Mouse (Mus musculus) lung, embryonic 14.5 days (tissue): Measurements from ENCODE around the gene Jarid2. TPM values are rescaled to one million over a fixed set of nuclear protein-coding genes. Genes with fewer than 3 reads are reported as not detected.
A peak's percentile ranks its signal among the peaks of the same experiment; 100 is the strongest.

Experiments used
- ATAC-seq: fragments of 200-750 bp; cut with Nextera tagmentation; 2 replicates; pipeline ENCODE4 v1.8.0; 2017; ENCODE audit warnings: mild to moderate bottlenecking, moderate TSS enrichment, moderate library complexity; ENCODE audit not compliant: insufficient read depth
- DNase-seq: peaks from one replicate; pipeline ENCODE4 v3.0.0-alpha.2; 2015
- H3K27ac ChIP-seq: fragments of 300-500 bp; sonication (generic); 2 replicates; pipeline ENCODE4 v1.5.1; 2014; ENCODE audit warnings: low read depth, mild to moderate bottlenecking, moderate library complexity
- H3K27me3 ChIP-seq: fragments of 300-500 bp; sonication (generic); 2 replicates; pipeline ENCODE4 v1.6.1; 2014; ENCODE audit warnings: low read length, control low read depth; ENCODE audit not compliant: insufficient read depth
- H3K36me3 ChIP-seq: fragments of 300-500 bp; sonication (generic); 2 replicates; pipeline ENCODE4 v1.6.1; 2014; ENCODE audit warnings: control low read depth; ENCODE audit not compliant: insufficient read depth
- H3K4me1 ChIP-seq: fragments of 300-500 bp; sonication (generic); 2 replicates; pipeline ENCODE4 v1.6.1; 2014; ENCODE audit warnings: antibody characterized with exemption, control low read depth; ENCODE audit not compliant: insufficient read depth
- H3K4me2 ChIP-seq: fragments of 300-500 bp; sonication (generic); 2 replicates; pipeline ENCODE4 v1.6.1; 2014; ENCODE audit warnings: mild to moderate bottlenecking
- H3K4me3 ChIP-seq: fragments of 300-500 bp; sonication (generic); 2 replicates; pipeline ENCODE4 v1.5.1; 2014; ENCODE audit warnings: low read depth, low read length
- H3K9ac ChIP-seq: fragments of 300-500 bp; sonication (generic); 2 replicates; pipeline ENCODE4 v1.6.1; 2014
- H3K9me3 ChIP-seq: fragments of 300-500 bp; sonication (generic); 2 replicates; pipeline ENCODE4 v1.6.1; 2016; ENCODE audit warnings: low read depth, low read length, control low read depth
- CTCF ChIP-seq: IDR thresholded peaks from 2 replicates; pipeline ENCODE4 v1.5.1; 2016; ENCODE audit warnings: antibody characterized with exemption, low read depth
- WGBS: fragments of 180-500 bp; shearing (Covaris S2); extraction: QIAGEN DNeasy Blood & Tissue Kit; methylation state at CpG from one replicate; pipeline ENCODE4 v1.1.7; 2014; 5-methylcytosine and 5-hydroxymethylcytosine counted together
- polyA plus RNA-seq: library from polyadenylated mRNA; unstranded; fragments of >200 nt; fragmentation: Nextera tagmentation; extraction: Ambion mirVana; gene quantifications from 2 replicates; pipeline ENCODE4 v1.2.1, GENCODE M21; 2014

Gene Jarid2
- polyA plus RNA-seq, 1 experiment from 2014 or later, result 18.4 TPM

DNA sequence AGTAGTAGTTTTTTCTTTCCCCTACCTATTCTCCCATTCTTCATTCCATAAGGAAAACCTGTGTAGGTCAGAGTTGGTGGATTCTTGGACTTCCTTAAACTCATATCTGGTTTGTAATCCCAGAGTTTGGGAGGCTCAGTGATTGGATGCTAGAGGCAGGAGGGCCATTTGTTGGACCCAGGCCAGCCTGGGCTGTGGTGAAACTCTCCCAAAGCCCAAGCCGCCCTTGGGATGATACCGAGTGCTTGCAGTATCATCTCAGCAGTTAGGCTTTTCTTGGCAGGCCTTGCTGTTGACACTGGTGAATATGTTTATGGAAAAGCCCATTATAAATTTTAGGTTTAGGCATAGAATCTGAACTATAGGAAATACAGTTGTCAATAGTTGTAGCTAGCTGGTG lies 67.5 kb downstream of the Jarid2 start:
- Histone ChIP-seq H3K9ac (no peak overlapping the region), H3K27me3 (no peaks in the 10 kb centered on the region), H3K36me3 (no peaks in the 10 kb centered on the region), H3K4me2 (no peak overlapping the region), H3K4me3 (no peak overlapping the region), H3K9me3 (no peaks in the 10 kb centered on the region), H3K4me1 (no peaks in the 10 kb centered on the region), H3K27ac (no peak overlapping the region)
- 43% methylated on average over 2 of the region's 2 CpGs for WGBS
- peak; percentile 64 for DNase-seq
- no peak for ATAC-seq
- no peak for TF ChIP-seq CTCF

DNA sequence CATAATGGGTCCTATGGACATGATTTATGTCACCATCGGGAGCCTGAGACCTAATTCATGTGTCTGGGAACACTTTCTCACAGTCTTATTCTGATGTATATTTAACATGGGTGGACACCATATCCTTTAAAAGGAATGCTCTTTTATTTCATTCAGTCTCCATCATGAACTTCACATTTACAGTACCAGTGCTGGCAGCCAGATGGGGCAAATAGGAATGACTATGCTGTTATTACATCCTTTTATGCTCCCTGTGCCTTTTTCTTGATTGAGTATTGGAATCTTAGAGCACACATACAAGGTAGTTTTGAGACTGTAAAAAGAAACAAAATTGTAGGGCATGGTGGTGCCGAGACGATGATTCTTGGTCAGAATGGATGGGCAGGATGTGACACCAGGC lies 69.0 kb downstream of the Jarid2 start:
- H3K9ac ChIP-seq, result no peak overlapping the region
- H3K9me3 ChIP-seq, result no peaks in the 10 kb centered on the region
- no peak for DNase-seq
- TF ChIP-seq CTCF, result peak; percentile 32
- H3K27me3 ChIP-seq, result no peaks in the 10 kb centered on the region
- H3K4me3 ChIP-seq, result no peak overlapping the region
- H3K4me2 ChIP-seq, result no peak overlapping the region
- no peaks in the 10 kb centered on the region for H3K4me1 ChIP-seq
- WGBS, result 83% methylated on average over 3 of the region's 3 CpGs
- ATAC-seq, result no peak
- H3K36me3 ChIP-seq, result no peaks in the 10 kb centered on the region
- H3K27ac ChIP-seq, result no peak overlapping the region

DNA sequence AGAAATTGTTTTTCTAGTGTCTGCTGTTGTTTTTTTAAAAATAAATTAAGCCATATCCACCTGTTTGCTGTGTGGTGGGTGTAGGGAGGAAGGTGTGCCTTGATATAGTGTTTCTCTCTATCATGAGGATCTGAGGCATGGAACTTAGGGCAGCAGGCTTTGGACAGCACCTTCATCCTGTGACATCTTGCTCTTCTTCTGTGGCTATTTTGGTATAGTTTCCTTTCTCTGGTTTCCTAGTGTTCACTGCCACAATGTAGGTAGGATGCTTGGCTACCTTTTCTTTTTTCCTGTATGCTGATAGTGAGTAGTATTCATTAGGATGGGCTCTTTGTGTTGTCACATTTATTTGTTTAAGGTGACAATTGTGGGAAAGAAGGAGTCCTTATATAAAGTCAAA lies 69.9 kb downstream of the Jarid2 start:
- Histone ChIP-seq H3K36me3 (no peaks in the 10 kb centered on the region), H3K4me3 (no peak overlapping the region), H3K4me2 (no peak overlapping the region), H3K4me1 (no peaks in the 10 kb centered on the region), H3K9ac (no peak overlapping the region), H3K9me3 (no peaks in the 10 kb centered on the region), H3K27me3 (no peaks in the 10 kb centered on the region), H3K27ac (no peak overlapping the region)
- ATAC-seq (no peak), DNase-seq (no peak)
- TF ChIP-seq CTCF, result no peak

DNA sequence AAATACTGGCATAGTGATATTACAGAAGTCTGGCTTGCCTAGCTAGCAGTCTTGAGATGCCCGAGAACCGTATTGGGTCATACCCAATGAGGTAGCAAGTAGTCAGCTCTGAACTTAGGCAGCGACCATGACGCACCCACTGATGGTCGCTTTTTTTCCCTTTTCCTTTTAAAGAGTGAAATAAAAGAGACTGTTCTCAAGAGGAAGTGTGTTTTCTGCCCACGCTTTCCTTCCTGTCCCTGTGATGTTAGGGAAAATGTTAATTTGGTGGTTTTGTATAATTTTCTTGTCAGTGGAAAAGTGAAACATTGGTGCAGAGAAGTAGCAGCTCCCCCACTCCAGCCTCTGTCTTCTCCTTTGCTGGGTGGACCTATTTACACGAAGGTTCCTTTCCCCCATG lies 70.8 kb downstream of the Jarid2 start:
- no peak overlapping the region for H3K4me2 ChIP-seq
- no peak for DNase-seq
- no peak overlapping the region for H3K9ac ChIP-seq
- no peaks in the 10 kb centered on the region for H3K27me3 ChIP-seq
- H3K27ac ChIP-seq, result no peak overlapping the region
- ATAC-seq, result no peak
- no peaks in the 10 kb centered on the region for H3K36me3 ChIP-seq
- H3K4me1 ChIP-seq, result no peaks in the 10 kb centered on the region
- no peak for TF ChIP-seq CTCF
- WGBS, result 76% methylated on average over 7 of the region's 7 CpGs
- H3K9me3 ChIP-seq, result no peaks in the 10 kb centered on the region
- no peak overlapping the region for H3K4me3 ChIP-seq

DNA sequence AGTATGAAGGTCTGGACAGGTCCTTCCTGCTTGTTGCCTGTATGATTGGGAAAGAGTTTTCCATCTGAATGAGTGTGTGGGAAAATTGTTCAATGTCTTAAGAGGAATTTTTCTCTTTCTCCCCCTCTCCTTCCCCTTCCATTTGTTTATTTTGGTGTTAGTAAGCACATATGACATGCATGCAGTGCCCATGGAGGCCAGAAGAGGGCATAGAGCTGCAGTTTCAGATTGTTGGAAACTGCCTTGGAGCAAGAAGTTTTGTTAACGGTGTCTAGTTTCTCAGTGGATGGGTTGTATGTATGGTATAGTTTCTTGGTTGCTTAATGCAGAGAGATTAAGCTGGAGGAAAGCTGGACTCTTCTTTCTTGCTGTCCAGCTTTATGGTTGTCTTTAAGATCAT lies 75.6 kb downstream of the Jarid2 start:
- Histone ChIP-seq H3K9ac (no peak overlapping the region), H3K27ac (no peak overlapping the region), H3K4me3 (no peak overlapping the region), H3K4me1 (no peaks in the 10 kb centered on the region), H3K36me3 (no peaks in the 10 kb centered on the region), H3K4me2 (no peak overlapping the region), H3K27me3 (no peaks in the 10 kb centered on the region), H3K9me3 (no peaks in the 10 kb centered on the region)
- DNase-seq (peak; percentile 82), ATAC-seq (no peak)
- 25% methylated on average over 1 of the region's 1 CpGs for WGBS
- peak; percentile 73 for TF ChIP-seq CTCF

DNA sequence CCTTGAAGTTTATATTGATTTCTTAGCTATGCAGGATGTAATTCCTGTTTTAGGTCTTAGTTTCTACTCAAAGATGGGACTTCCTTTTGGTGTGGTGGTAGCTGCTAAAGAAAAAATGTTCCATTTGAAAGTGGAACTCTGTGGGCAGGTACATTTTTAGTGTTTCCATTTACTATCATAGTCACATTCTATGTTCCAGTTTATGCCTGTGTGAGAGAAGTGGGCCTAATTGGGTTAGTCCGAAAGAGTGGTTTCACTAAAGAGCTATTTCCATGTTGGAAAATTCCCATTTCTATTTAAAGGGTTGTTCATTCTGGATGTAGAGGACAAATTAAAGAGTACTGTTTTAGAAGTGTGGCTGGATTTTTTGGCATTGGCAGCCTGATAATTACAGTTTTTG lies 79.0 kb downstream of the Jarid2 start:
- Histone ChIP-seq H3K4me3 (no peak overlapping the region), H3K4me1 (no peaks in the 10 kb centered on the region), H3K9ac (no peak overlapping the region), H3K4me2 (no peak overlapping the region), H3K27ac (no peak overlapping the region), H3K27me3 (no peaks in the 10 kb centered on the region), H3K9me3 (no peaks in the 10 kb centered on the region), H3K36me3 (no peaks in the 10 kb centered on the region)
- ATAC-seq (no peak), DNase-seq (no peak)
- WGBS, result 83% methylated on average over 1 of the region's 1 CpGs
- no peak for TF ChIP-seq CTCF

DNA sequence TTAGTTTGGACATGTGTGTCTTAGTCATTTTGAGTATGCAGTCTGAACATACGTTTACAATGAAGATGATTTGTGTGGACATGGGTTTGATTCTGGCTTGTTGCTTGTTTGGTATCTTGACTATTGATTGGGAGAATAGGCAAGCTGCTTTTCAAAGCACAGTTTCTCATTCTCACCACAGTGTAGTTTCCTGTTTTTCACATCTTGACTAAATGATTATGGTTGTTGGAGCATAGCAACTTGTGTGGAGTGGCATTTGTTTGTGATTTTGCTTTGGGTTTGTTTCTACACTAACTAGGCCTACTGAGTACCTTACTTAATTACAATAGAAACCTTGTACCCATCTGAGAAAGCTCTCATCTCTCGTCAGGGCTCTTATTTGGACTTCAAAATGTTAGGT lies 81.7 kb downstream of the Jarid2 start:
- ATAC-seq (no peak), DNase-seq (no peak)
- H3K4me3 ChIP-seq, result no peak overlapping the region
- H3K9ac ChIP-seq, result no peak overlapping the region
- H3K36me3 ChIP-seq, result no peaks in the 10 kb centered on the region
- peaks cover 5% of the 10 kb centered on the region; the same call in 1 of the 2 replicates for H3K4me1 ChIP-seq
- H3K27me3 ChIP-seq, result no peaks in the 10 kb centered on the region
- H3K9me3 ChIP-seq, result no peaks in the 10 kb centered on the region
- no peak overlapping the region for H3K27ac ChIP-seq
- no peak overlapping the region for H3K4me2 ChIP-seq
- TF ChIP-seq CTCF, result no peak
- 56% methylated on average over 2 of the region's 2 CpGs for WGBS

DNA sequence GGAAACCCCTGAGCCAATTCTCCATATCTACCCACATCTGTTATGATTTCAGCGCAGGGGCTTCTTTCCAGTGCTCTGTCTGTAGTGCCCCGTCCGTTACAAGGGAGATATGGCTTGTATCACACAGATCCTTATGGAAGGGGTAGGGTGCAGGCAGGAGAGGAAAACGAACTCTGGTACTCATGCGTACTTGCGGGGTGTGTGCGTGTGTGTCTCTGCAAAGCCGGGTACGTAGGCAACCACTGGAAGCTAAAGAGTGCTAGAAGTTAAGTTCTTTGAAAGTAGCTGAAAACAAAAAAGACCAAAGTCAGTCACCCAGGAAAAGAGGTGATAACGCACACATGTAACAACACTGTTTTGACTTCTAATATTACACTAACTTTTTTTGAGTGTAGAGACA lies 82.3 kb downstream of the Jarid2 start:
- Histone ChIP-seq H3K4me1 (peaks cover 5% of the 10 kb centered on the region; the same call in 1 of the 2 replicates), H3K27me3 (no peaks in the 10 kb centered on the region), H3K36me3 (no peaks in the 10 kb centered on the region), H3K9me3 (no peaks in the 10 kb centered on the region), H3K4me2 (no peak overlapping the region), H3K9ac (no peak overlapping the region), H3K27ac (no peak overlapping the region), H3K4me3 (no peak overlapping the region)
- no peak for DNase-seq
- TF ChIP-seq CTCF, result no peak
- 81% methylated on average over 10 of the region's 10 CpGs for WGBS
- no peak for ATAC-seq
